Mouse (Mus musculus) layer of hippocampus, postnatal 36 days (tissue): ENCODE data around the gene Itm2b. TPM values are rescaled to one million over a fixed set of nuclear protein-coding genes. Genes with fewer than 3 reads are reported as not detected.

Experiments
- DNase-seq, 2 experiments: peaks; one replicate each; pipeline ENCODE4 v3.0.0; 2022
- total RNA-seq, 2 experiments: library from RNA; stranded (reverse); gene quantifications; 2 replicates each; pipeline ENCODE4 v1.2.3; 2021

The Itm2b gene
- total RNA-seq, 2 experiments from 2014 or later = 984 to 1,028 TPM

DNA sequence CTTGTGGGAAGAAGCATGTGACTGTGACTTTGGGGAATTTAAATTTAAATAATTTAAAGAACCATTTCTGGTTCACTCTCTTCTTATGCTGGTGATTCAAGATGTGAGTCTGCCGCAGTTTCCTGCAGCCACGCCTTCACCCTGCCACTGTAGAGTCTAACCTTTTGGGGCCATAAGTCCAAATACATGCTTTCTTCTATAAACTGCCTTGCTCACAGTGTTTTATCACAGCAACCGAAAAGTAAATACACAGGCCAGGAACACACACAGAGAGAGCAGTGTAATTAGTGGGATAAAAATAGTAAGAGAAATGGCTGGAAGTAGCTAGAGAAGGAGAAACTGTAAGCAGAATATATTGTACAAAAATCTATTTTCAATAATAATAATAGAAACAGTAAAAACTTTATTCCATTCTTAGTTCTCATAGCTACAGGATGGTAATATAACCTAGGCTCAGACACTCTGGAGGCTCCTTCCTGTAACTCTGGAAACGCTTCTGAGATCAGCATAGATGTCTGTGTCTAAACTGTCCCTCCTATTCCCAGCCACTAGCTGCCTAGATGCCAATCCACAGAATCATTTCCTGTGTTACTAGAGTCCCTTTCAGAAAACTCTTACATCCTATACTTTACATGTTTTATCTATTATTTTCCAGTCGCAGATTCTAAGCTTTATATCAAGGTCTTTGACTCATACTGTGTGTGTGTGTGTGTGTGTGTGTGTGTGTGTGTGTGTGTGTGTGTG, 9.3 kb upstream of the Itm2b start:
- DNase-seq = no peak

DNA sequence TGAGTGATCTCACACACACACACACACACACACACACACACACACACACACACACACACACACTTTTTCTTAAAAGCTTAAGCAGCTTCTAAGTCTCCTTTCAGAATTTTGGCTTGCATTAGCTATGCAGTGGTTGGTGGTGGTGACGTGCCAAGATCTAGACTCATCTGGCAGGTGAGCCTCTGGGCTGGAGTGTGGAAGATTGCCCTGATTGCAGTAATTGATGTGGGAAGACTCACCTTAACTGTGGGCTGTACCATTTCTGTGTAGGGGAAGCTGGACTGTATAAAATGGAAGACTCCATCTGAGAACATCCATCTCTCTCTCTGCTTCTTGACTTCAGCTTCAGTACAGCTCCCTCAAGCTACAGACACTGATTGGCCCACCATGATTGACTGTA, 6.4 kb upstream of the Itm2b start:
- no peak for DNase-seq

DNA sequence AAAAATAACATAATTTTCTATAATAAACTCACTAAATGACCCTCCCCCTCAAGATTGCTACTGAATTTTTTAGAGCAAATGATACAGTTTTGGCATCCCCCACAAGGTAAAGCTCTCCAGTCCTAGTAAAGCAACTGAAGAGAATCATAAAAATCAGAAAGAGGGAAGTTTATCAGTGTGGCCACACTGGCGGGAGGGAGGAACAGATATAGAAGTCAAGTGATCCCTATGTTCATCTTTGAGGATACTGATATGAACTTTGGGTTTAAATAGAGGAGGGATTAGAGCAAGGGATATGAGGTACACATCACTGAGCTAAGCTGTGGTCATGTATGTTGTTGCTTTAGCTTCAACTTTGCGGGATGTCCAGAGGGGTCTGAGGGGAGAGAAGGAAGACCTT, 5.1 kb upstream of the Itm2b start:
- no peak for DNase-seq

DNA sequence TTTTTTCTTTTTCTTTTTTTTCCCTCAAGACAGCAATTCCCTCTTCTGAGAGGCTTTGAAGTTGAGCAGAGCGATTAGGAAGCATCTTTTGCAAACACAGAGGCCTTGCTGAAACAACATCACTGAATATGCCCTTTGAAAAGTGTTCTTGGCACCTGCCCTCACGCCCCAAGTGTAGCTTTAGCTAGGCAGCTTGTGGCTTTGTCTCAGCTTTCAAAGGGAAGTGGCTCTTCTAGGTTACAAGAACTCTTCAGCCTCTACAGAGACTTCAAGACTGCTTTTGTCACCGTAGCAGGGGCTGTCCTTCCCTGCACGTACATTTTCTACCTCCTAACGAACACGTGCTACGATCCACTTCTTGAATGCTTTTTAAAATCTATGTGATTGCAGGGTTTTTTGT, 4.0 kb upstream of the Itm2b start:
- no peak for DNase-seq

DNA sequence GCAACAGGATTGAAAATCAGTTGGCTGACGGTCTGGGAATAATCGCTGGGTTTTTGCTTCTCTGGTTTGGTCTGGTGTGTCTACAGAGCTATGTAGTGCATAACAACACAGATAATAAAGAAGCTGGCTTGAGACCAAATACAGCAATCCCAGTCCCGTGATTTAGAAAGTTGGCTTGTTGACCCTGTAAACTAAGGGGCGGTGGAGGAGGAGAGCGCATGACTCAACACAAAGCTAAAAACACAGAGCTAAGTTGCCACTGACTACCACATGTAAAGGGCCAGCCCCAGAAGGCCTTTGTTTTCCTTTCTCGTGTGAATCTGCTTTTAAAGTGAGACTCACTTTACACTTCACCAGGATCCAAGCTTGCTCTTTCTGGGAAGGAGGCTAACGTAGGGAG, 3.5 kb upstream of the Itm2b start:
- no peak for DNase-seq

DNA sequence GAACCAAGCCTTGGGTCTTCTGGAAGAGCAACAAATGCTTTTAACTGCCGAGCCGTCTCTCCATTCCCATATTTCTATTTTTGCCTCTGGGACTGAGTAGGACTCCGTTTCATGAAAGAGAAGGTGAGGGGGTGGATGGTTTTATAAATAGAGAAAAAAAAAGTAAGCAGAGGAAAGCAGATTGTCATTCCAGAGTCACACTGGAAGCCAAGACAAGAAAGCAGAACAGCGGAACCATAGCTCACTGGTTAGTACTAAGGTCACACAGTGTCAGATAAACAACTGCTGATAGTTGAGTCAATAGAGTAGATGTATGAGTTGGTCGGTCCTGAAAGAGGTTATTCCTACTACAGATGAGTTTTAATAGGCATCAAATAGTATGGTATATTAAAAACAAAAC, 1.4 kb upstream of the Itm2b start:
- DNase-seq = no peak

DNA sequence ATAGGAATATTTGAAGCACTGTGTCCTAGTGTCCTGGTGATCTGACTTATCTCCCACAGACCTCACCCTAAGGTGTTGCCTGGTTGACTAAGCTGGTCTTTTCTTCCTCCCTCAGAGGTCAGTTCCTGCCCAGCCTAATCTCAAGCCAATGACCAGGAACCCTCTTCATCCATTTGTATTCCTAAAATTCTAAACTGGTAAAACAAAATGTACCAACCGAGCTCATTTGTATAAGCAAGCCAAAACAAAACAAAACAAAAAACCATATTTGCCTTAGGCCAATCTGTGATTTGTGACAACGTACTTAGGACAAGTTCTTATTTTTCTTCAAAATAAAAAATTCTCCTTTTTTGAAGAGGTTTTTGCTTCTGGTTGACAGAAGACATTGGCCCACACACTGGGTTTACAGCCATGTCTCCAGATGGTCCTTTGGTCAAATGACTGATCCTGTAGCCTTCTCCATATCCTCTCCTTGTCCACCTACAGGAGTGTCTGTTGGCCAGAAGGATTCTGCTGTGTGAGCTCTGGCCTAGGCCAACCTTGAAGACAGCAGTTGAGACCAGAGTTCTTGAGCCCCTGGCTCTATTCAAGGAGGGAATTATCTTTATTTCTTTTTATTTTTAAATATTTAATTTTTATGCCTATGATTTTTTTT, 758 bp upstream of the Itm2b start:
- DNase-seq = no peak

DNA sequence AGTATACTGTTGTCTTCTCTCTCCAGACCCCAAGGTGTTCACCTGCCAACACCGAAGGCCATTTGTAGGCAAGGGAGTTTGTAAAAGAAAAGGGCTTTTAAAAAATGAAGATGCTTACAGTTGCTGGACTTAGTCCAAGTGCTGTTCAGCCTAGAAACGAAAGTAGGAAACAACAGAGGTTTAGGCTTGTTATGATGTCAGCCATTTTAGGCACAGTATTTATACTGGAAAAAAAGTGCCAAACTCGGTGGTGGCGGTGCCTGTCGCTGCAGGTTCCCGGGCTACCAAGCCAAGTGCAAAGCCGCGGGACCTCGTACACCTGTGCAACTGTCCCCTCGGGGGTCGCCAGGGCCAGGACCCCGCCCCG, 560 bp downstream of the Itm2b start:
- no peak for DNase-seq

DNA sequence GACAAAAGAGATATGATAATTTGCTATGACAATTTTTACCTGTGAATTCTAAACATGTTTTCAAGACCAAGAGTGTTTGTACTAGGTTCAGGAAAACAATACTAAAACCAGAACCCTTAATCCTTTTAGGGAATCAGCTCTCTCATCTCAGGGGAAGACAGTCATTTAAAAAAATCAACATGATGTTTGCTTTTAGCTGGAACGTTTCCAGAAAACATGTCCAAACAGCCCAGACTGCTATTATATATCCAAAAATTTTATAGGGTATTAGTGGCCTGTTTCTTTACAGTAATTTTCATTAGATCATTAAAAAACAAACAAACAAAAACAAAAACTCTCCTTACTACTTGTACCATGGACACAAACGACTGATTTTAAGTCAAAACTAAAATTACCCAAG, 1.3 kb downstream of the Itm2b start:
- DNase-seq = no peak

DNA sequence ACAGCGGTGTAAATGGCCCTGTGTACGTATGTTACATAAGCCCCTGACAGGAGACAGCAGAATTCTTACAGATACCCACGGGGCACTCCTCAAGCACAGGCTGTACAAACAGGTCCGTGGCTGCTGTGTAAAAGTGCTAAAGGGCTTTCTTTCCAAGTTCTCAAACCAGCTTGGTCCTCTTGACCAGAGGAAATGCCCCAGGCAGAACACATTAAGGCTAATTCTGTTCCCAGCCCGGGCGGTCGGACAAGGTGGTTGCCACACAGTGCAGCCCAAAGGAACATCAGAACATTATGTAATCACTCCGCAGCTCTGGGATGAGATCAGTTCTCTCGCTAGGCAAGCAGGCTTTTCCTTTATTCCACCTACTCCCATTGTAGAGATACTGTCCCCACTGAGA, 2.4 kb downstream of the Itm2b start:
- peak; percentile 71 to 75 for DNase-seq

DNA sequence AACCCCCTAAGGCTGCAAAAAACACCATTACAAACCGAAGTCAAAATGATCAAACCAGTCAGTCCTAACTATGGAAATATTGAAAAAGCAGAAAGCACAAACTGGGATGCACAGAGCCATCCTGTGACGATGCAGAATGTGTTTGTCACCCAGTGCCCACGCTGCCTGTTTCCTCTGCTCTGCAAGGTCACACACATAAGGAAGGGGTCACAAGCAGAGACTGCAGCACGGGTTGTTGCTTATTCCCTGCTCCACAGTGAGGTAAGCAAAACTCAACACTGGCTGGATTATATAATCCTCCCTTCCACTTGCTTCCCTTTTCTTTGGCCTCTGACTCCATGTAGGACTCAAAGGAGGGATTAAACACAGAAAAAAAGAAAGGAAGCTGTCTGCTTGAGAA, 3.5 kb downstream of the Itm2b start:
- DNase-seq = no peak

DNA sequence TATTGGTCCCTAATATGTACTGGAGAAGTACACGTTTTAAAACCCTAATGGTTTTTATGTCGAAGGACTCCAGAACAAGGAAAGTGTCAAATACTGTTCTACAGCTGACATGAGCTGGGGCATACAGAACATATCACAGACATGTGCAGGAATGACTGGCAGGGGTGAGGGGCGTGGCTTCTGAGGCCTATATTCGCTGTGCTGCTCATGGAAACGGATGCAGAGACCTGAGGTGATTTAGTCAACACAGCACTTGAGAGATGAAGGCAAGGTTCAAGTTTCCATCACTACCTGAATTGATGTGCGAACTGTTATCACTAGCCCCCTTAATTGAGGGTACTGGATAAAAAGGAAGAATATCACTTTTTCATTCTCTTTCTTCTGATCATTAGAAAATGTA, 7.3 kb downstream of the Itm2b start:
- DNase-seq = no peak

DNA sequence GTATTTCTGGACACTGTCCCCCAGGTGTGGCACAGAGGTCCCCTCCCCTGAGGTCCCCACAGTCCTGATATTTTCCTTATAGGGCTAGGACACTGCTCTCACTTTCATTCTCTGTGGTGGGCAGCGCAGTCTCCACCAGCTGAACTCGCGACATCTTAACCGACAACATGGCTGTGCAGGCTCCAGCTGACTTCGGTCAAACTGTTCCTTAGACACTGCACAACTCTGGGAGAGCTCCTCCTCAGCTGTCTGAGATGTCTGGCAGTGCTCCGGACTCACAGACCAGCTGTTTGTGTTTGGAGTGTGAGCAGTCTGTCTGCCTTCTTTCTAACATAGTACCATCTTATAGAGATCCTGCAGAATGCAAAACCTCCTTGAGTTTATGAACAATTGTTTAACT, 8.2 kb downstream of the Itm2b start:
- DNase-seq = no peak

DNA sequence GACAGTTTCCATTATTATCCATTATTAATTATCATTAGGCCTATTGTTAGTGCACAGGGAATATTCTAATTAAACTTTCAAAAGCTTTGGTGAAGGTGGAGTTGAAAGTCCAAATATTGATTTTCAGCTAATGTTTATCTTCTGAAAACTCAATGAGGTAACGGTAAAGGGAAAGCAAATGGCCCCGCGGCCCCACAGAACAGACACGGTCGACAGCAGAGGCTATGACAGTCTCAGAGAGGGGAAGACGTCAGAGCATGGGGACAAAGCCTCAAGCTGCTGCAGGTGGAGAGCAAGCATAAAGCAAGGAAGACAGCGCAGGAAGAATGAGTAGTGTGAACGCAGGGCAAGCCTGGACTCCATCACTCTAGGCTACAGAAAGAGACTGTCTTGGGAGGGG, 9.2 kb downstream of the Itm2b start:
- no peak for DNase-seq

DNA sequence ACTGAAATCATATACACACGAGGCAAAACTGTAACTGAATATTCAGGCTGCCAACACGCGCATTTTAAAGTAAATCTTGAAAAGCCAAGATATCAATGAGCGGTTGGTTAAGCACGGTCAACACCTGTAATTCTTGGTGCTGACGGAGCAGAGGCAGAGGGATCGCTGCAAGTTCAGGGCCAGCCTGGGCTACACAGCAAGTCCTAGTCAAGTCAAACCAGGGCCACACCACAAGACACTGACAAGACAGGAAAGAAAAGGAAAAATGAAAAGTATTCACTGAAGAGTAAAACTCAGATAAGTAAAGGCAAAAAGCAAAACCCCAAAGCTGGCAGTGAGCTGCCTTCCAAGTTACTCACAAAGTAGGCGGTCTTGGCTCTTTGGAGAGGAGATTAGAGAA, 9.6 kb downstream of the Itm2b start:
- DNase-seq = no peak

DNA sequence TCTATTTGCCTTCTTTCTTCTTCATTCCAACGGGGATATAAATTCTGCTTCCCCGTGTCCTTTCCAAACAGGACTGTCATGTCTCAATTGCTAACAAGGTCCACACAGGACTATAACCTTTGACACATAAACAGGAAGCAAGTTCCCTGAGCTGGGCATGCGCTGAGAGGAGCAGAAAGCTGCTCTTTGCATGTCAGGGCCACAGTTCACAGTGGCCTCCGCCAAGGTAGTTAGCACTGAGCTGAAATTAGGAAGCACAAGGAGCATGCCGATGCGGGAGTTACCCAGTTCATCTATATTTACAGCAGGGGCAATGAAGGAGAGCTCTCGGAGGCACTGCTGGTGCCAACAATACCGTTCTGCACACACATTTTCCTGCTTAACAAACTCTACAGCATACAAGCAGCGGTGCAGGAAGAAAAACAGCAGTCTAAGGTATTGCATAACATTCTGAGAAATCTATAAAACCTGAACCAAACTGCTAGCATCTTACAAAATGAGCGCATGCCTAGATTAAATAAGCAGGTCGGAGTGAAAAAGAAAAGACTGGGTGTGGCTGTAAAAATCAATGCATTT, 10.7 kb downstream of the Itm2b start:
- DNase-seq = no peak

DNA sequence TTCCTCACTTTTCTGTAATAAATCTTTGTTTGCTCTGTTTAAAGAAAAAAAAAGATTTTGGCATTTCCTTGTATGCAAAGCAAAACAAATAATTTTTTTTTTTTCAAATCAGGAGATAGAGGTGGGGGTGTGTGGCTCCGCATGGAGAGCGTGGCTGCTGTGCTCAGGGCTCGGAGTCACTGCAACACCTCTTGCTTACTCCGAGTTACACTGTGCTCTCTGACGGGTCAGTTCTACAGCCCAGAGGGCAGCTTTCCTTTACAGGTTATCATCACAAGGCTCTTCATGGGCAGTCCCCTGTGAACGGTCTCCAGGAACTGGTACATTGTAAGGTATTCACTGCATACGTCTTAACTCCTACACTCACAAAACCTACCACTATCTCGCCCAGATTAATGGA, 11.5 kb downstream of the Itm2b start:
- no peak for DNase-seq

DNA sequence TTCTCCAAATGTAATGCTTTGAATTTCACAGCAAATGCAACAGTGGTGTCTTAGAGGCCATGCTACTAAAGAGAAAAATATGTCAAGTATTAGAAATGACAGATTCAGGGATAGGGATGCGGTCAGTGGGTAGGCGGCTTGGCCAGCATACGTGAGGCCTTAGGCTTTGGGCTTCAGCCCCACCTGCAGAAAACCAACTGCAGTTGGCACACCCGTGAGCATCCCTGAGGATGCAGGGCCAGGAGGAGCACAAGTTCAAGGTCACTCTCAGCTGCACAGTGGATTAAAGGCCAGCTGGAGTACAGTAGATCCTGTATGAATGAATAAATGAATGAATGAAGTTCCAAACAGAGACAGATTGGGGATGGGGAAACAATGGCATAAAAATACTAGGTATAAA, 12.1 kb downstream of the Itm2b start:
- no peak for DNase-seq

DNA sequence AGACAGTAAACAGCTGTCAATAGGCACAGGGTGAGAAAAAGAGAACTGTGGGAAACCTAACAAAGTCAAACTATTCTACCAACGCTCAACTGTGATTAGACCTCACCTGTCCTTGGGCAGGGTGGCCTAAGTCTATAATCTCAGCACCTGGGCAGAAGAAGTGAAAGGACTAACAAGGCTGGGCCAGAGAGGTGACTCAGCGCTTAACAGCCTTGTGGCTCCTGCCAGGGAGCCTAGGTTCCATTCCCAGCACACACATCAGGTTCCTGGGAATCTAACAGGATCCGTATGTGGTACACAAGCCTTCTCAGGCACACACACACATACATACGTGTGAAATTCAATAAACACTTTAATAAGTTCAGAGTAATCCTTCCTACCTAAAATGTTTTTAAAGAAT, 13.5 kb downstream of the Itm2b start:
- DNase-seq = no peak

DNA sequence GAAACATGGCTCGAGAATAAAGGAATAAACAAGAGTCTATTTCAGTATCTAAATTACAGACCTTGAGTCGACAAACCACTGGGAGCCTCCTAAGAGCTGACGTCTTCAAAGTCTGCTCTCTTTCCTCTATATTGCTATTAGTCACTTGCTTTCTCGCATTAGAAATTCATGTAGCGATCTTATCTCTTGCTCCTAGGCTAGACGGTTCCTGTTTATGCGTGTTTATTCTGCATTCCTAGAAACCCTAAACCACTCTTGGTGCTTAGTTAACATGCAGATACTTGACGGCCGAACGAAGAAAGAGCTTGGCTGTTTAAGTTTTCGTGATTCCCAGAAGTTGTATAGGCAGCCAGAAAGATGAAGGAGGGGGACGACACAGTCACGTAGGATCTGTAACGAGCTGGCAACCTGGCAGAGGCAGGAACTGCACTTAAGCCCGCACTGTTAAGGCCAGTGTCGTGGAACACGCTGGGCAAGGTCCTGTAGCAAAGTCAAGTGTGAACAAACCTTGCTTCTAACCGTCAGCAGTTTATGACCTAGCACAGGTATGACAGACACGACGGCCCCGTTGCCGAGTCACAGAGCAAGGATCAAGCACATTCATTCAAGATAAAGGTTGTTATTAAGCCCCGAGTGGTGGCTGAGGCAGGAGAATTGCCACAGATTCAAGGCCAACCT, 14.3 kb downstream of the Itm2b start:
- no peak for DNase-seq

DNA sequence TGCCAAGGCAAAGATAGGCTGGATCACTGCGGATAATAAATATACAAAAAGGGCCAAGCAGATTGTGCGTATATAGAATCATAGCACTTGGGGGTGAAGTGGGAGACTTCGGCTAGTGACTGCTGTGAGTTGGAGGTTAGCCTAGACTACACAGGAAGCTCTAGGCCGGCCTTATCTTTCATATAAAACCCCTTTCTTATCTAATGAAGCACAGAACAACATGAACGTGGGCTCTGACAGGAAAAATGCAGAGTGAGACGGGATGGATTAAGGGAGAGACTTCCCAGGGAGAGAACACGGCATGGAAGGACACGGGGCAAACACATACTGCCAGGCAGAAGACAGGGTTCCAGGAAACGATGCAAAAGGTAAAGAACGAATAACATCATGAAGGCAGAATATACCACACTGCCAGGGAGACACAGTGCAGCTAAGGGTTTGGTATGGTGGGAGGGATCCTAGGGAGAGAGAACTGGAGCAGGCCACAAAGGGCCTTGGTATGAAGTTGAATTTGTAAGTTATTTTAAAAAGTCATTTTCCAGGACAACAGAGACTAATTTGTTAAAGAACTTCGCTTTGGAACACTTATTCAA, 14.9 kb downstream of the Itm2b start:
- DNase-seq = no peak

DNA sequence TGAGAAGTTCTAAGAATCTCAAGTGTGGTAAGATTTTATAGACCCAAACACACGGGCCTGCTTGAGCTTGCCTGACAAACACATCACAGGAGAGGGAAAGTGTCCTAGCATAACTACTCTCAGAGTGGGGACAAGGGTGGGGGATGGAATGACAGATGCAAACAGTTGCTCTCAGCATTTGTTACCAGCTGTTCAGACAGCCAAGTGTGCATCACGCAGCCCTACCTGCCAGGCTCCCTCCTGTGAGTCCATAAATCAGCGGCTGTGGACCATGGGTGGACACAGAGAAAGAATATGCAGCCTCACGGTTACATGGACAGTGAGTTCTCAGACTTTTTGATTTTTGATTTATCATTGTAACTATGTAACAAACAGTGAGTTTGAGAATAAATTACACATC, 15.5 kb downstream of the Itm2b start:
- no peak for DNase-seq

DNA sequence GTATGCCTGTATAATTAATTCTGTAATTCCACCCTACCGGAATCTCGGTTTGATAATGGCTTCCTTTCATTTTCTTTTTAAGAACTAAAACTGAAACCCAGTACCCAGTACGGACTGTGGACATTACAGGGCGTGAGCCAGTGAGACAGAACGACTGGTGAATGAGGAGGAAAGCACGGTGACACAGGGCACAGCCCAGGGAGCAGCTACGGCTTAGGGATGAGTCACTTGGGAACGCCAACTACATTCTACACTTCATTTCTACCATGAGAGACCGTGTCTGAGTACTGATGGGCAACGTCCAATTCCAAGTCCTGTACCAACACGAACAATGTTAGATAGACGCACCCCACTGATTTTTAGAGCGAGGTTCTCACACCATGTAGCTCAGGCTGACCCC, 16.1 kb downstream of the Itm2b start:
- no peak for DNase-seq
